Mouse (Mus musculus) hindbrain, embryonic 13.5 days (tissue): ENCODE measurements around the gene 2010111I01Rik. TPM values are rescaled to one million over a fixed set of nuclear protein-coding genes. Genes with fewer than 3 reads are reported as not detected.

Source experiments
- ATAC-seq: fragments of 200-750 bp; cut with Nextera tagmentation; 2 replicates; pipeline ENCODE4 v1.8.0; 2017; ENCODE audit warnings: moderate TSS enrichment; ENCODE audit not compliant: low FRiP score
- H3K27ac ChIP-seq: fragments of 300-500 bp; sonication (generic); 2 replicates; pipeline ENCODE4 v1.5.1; 2015; ENCODE audit warnings: inconsistent platforms, mild to moderate bottlenecking, moderate library complexity
- H3K27me3 ChIP-seq: fragments of 300-500 bp; sonication (generic); 2 replicates; pipeline ENCODE4 v1.6.1; 2015; ENCODE audit warnings: mild to moderate bottlenecking, inconsistent platforms
- H3K36me3 ChIP-seq: fragments of 300-500 bp; sonication (generic); 2 replicates; pipeline ENCODE4 v1.6.1; 2015; ENCODE audit warnings: mild to moderate bottlenecking, inconsistent platforms
- H3K4me1 ChIP-seq: fragments of 300-500 bp; sonication (generic); replicated peaks from 2 replicates; pipeline ENCODE4 v1.6.1; 2015; ENCODE audit warnings: inconsistent platforms
- H3K4me2 ChIP-seq: fragments of 300-500 bp; sonication (generic); 2 replicates; pipeline ENCODE4 v1.6.1; 2015; ENCODE audit warnings: inconsistent platforms, mild to moderate bottlenecking, moderate library complexity
- H3K4me3 ChIP-seq: fragments of 300-500 bp; sonication (generic); 2 replicates; pipeline ENCODE4 v1.5.1; 2015; ENCODE audit warnings: mild to moderate bottlenecking, inconsistent platforms
- H3K9ac ChIP-seq: fragments of 300-500 bp; sonication (generic); 2 replicates; pipeline ENCODE4 v1.6.1; 2015; ENCODE audit warnings: mild to moderate bottlenecking, inconsistent platforms
- H3K9me3 ChIP-seq: fragments of 300-500 bp; sonication (generic); 2 replicates; pipeline ENCODE4 v1.6.1; 2016; ENCODE audit warnings: inconsistent platforms
- WGBS: fragments of 180-500 bp; shearing (Covaris S2); methylation state at CpG from one replicate; pipeline ENCODE4 v1.1.7; 2015; 5-methylcytosine and 5-hydroxymethylcytosine counted together
- polyA plus RNA-seq: library from polyadenylated mRNA; unstranded; fragments of >200 nt; fragmentation: Nextera tagmentation; extraction: Ambion mirVana; gene quantifications from 2 replicates; pipeline ENCODE4 v1.2.1, GENCODE M21; 2015

The 2010111I01Rik gene
- polyA plus RNA-seq, 1 experiment from 2014 or later: 36.5 TPM

- Histone ChIP-seq H3K36me3 (no peaks in the 10 kb centered on the region), H3K4me3 (no peak overlapping the region), H3K9me3 (no peaks in the 10 kb centered on the region), H3K27ac (no peak overlapping the region), H3K4me2 (no peak overlapping the region), H3K9ac (no peak overlapping the region), H3K27me3 (no peaks in the 10 kb centered on the region), H3K4me1 (peaks cover 6% of the 10 kb centered on the region; the same call in 1 of the 2 replicates)
- ATAC-seq: no peak
- WGBS: 97% methylated on average over 2 of the region's 2 CpGs
Measured at GRCm38 (mm10) chr13:63092874-63093273, 128.2 kb downstream of the 2010111I01Rik start.

- no peak overlapping the region for H3K4me3 ChIP-seq
- no peak overlapping the region for H3K9ac ChIP-seq
- no peaks in the 10 kb centered on the region for H3K36me3 ChIP-seq
- WGBS: 60% methylated on average over 6 of the region's 6 CpGs
- H3K27me3 ChIP-seq: no peaks in the 10 kb centered on the region
- peaks cover 6% of the 10 kb centered on the region; the same call in 1 of the 2 replicates for H3K4me1 ChIP-seq
- H3K27ac ChIP-seq: no peak overlapping the region
- ATAC-seq: no peak
- H3K9me3 ChIP-seq: no peaks in the 10 kb centered on the region
- H3K4me2 ChIP-seq: no peak overlapping the region
Measured at GRCm38 (mm10) chr13:63093636-63094035, 128.9 kb downstream of the 2010111I01Rik start.

GRCm38 (mm10) chr13:63094317-63095131, 129.8 kb downstream of the 2010111I01Rik start:
- Histone ChIP-seq H3K36me3 (no peaks in the 10 kb centered on the region), H3K9ac (no peak overlapping the region), H3K27ac (no peak overlapping the region), H3K4me3 (no peak overlapping the region), H3K4me2 (no peak overlapping the region), H3K4me1 (peaks cover 6% of the 10 kb centered on the region; the same call in 1 of the 2 replicates), H3K9me3 (no peaks in the 10 kb centered on the region), H3K27me3 (no peaks in the 10 kb centered on the region)
- WGBS: 12% methylated on average over 8 of the region's 8 CpGs
- ATAC-seq: no peak

- H3K9ac ChIP-seq: no peak overlapping the region
- no peak overlapping the region for H3K4me3 ChIP-seq
- no peaks in the 10 kb centered on the region for H3K36me3 ChIP-seq
- no peaks in the 10 kb centered on the region for H3K27me3 ChIP-seq
- H3K27ac ChIP-seq: no peak overlapping the region
- H3K4me2 ChIP-seq: no peak overlapping the region
- ATAC-seq: no peak
- H3K4me1 ChIP-seq: no peaks in the 10 kb centered on the region; the same call in 1 of the 2 replicates
- no peaks in the 10 kb centered on the region for H3K9me3 ChIP-seq
- WGBS: 81% methylated on average over 3 of the region's 3 CpGs
Measured at GRCm38 (mm10) chr13:63096764-63097163, 132.1 kb downstream of the 2010111I01Rik start.

- no peak overlapping the region for H3K27ac ChIP-seq
- H3K4me2 ChIP-seq: no peak overlapping the region
- H3K36me3 ChIP-seq: no peaks in the 10 kb centered on the region
- no peak overlapping the region for H3K9ac ChIP-seq
- H3K27me3 ChIP-seq: no peaks in the 10 kb centered on the region
- no peaks in the 10 kb centered on the region for H3K9me3 ChIP-seq
- no peak overlapping the region for H3K4me3 ChIP-seq
- 91% methylated on average over 8 of the region's 8 CpGs for WGBS
- ATAC-seq: no peak
- H3K4me1 ChIP-seq: no peaks in the 10 kb centered on the region; the same call in 1 of the 2 replicates
Measured at GRCm38 (mm10) chr13:63097440-63097930, 132.8 kb downstream of the 2010111I01Rik start.

- Histone ChIP-seq H3K4me1 (peaks cover 9% of the 10 kb centered on the region; the same call in 1 of the 2 replicates), H3K36me3 (no peaks in the 10 kb centered on the region), H3K27ac (no peak overlapping the region), H3K4me3 (no peak overlapping the region), H3K4me2 (no peak overlapping the region), H3K27me3 (no peaks in the 10 kb centered on the region), H3K9me3 (no peaks in the 10 kb centered on the region), H3K9ac (no peak overlapping the region)
- no peak for ATAC-seq
- 80% methylated on average over 12 of the region's 12 CpGs for WGBS
Measured at GRCm38 (mm10) chr13:63101761-63102160, 137.1 kb downstream of the 2010111I01Rik start.

GRCm38 (mm10) chr13:63102848-63103585, 138.3 kb downstream of the 2010111I01Rik start:
- ATAC-seq: 0 out of 2 replicates have a peak, but pooled peaks have one; percentile 32
- no peak overlapping the region for H3K4me3 ChIP-seq
- H3K9me3 ChIP-seq: no peaks in the 10 kb centered on the region
- WGBS: 28% methylated on average over 8 of the region's 8 CpGs
- H3K4me2 ChIP-seq: no peak overlapping the region
- H3K9ac ChIP-seq: 0 out of 2 replicates have a peak overlapping the region, but pooled peaks have one; percentile 9
- no peaks in the 10 kb centered on the region for H3K36me3 ChIP-seq
- peaks cover 9% of the 10 kb centered on the region; the same call in 1 of the 2 replicates for H3K4me1 ChIP-seq
- H3K27me3 ChIP-seq: no peaks in the 10 kb centered on the region
- H3K27ac ChIP-seq: no peak overlapping the region

- no peak for ATAC-seq
- H3K27ac ChIP-seq: no peak overlapping the region
- H3K36me3 ChIP-seq: no peaks in the 10 kb centered on the region
- 79% methylated on average over 2 of the region's 2 CpGs for WGBS
- no peak overlapping the region for H3K9ac ChIP-seq
- no peaks in the 10 kb centered on the region for H3K9me3 ChIP-seq
- H3K4me3 ChIP-seq: no peak overlapping the region
- no peak overlapping the region for H3K4me2 ChIP-seq
- H3K27me3 ChIP-seq: no peaks in the 10 kb centered on the region
- H3K4me1 ChIP-seq: peaks cover 9% of the 10 kb centered on the region; the same call in 1 of the 2 replicates
Measured at GRCm38 (mm10) chr13:63106574-63106973, 141.9 kb downstream of the 2010111I01Rik start.

- H3K4me1 ChIP-seq: peaks cover 10% of the 10 kb centered on the region
- WGBS: 87% methylated on average over 2 of the region's 2 CpGs
Measured at GRCm38 (mm10) chr13:63108601-63109000, 143.9 kb downstream of the 2010111I01Rik start.

GRCm38 (mm10) chr13:63111297-63112042, 146.8 kb downstream of the 2010111I01Rik start:
- no peaks in the 10 kb centered on the region for H3K36me3 ChIP-seq
- no peak overlapping the region for H3K9ac ChIP-seq
- H3K9me3 ChIP-seq: no peaks in the 10 kb centered on the region
- no peak overlapping the region for H3K4me3 ChIP-seq
- 66% methylated on average over 5 of the region's 5 CpGs for WGBS
- no peak overlapping the region for H3K27ac ChIP-seq
- H3K4me1 ChIP-seq: peaks cover 15% of the 10 kb centered on the region
- no peaks in the 10 kb centered on the region for H3K27me3 ChIP-seq
- no peak overlapping the region for H3K4me2 ChIP-seq
- no peak for ATAC-seq

More at GRCm38 (mm10) chr13:63108601-63109000, 143.9 kb downstream of the 2010111I01Rik start:
- Histone ChIP-seq H3K9me3 (no peaks in the 10 kb centered on the region), H3K27ac (no peak overlapping the region), H3K9ac (no peak overlapping the region), H3K4me3 (no peak overlapping the region), H3K36me3 (no peaks in the 10 kb centered on the region), H3K27me3 (no peaks in the 10 kb centered on the region), H3K4me2 (no peak overlapping the region)
- ATAC-seq: no peak

- no peak for ATAC-seq
- H3K4me1 ChIP-seq: peaks cover 15% of the 10 kb centered on the region
- no peak overlapping the region for H3K4me3 ChIP-seq
- no peak overlapping the region for H3K27ac ChIP-seq
- no peak overlapping the region for H3K9ac ChIP-seq
- H3K36me3 ChIP-seq: no peaks in the 10 kb centered on the region
- WGBS: 80% methylated on average over 4 of the region's 4 CpGs
- H3K4me2 ChIP-seq: no peak overlapping the region
- no peaks in the 10 kb centered on the region for H3K27me3 ChIP-seq
- no peaks in the 10 kb centered on the region for H3K9me3 ChIP-seq
Measured at GRCm38 (mm10) chr13:63112043-63112597, 147.4 kb downstream of the 2010111I01Rik start.
